Mouse (Mus musculus): ENCODE data around the gene Stk33.

The Stk33 gene

DNA sequence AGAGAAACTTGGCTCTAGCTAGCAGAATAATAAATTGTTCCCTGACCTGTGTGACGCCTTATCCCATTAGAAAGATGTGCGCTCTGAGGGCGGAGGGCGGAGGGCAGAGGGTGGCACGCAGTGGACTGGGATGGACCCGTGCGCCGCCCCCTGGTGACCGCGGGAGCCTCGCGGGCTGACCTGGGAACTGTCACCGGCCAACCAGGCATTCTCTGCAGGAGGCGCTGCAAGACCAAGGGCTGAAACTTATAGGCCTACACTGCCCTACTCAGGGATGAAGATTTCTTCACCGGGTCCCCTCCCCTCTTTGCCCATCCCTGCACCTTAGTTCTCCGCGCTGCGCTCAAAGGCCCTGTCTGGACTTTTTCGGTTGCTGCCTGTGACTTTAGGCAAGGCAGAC lies 197.6 kb downstream of the Stk33 start:
- DNase-seq (ENCODE audit: low read depth, low spot score): no peak

DNA sequence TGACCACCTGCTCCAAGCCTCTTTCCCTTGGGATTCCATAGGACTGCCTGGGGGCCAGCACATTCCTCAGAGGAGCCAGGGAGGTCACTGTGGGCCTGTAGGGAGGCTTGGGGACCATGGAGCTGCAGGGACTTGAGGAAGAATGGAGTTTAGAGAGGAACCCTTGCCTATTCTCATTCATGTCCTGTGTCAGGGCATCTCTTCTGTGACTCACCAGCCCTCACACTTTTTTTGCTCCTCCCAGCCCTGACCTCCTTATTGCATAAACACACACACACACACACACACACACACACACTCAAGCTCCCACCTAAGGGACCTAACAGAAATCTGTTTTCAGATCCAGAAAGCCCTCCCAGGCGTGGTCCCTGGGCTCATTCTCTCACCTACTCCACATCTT lies 199.5 kb downstream of the Stk33 start:
- DNase-seq (ENCODE audit: low read depth, low spot score): no peak

- DNase-seq (ENCODE audit: low read depth, low spot score): no peak
Measured at GRCm38 (mm10) chr7:109238724-109239123, 200.2 kb downstream of the Stk33 start.

DNA sequence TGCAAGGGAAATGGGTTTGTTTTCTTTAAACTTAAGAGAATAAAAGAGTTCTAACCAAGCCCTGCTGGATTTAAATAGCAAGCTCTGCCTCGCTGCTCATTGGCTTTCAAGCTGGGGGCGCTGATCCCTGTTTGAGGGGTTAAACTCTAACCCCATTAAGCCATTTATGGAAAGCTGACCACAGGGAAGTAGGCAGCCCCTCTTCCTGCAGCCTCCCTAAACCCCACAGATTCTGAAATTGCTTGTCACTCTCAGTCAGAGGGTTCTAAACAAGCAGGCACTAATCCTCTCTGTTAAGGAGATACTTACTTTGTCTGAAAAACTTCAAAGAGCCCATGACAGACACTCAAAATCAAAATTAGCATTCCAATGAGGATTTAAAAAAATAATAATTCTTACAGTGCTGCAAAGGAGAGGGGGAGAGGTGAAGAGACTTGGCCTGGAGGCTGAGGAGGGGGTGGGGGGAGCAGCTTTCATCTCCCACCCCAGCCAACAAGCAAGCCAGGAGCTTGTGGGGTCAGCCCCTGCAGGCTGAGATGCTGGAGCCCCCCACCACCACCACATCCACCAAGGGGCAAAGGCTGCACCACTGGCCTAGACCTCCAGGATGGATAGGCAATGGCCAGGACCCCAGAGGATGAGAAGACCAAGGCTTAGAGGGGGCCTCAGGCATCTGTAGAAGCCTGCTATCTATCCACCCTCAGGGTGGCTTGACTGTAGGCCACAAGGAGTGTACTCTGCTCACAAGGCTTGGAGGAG lies 203.8 kb downstream of the Stk33 start:
- no peak for DNase-seq (ENCODE audit: low read depth, low spot score)

- DNase-seq (ENCODE audit: low read depth, low spot score): no peak
Measured at GRCm38 (mm10) chr7:109234476-109234875, 204.4 kb downstream of the Stk33 start.

GRCm38 (mm10) chr7:109231881-109232321 lies 207.0 kb downstream of the Stk33 start:
- DNase-seq (ENCODE audit: low read depth, low spot score): no peak

GRCm38 (mm10) chr7:109231307-109231706 lies 207.6 kb downstream of the Stk33 start:
- no peak for DNase-seq (ENCODE audit: low read depth, low spot score)

DNA sequence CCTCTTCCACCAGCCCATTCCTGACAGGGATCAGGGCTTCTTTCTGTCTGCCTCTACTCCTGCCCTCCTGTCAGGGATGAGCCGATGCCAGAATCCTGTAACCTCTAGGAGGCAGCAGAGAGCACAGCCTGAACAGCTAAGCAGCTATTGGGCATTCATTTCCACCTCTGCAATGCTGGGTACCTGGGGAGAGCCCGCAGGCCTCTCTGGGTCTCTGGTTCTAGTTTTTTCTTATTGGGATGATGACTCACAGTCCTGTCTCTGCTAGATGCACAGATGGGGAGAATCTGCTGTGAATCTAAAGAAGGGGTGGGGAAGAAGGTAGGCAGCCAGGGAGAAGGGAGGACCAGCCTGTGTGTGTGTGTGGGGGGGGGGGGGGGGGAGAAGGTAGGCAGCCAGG lies 208.1 kb downstream of the Stk33 start:
- peak; percentile 44 for DNase-seq (ENCODE audit: low read depth, low spot score)

Data from embryo, embryonic 11.5 days (tissue).